Mouse (Mus musculus): ENCODE data around the gene Prkar2a. TPM values are rescaled to one million over a fixed set of nuclear protein-coding genes. Genes with fewer than 3 reads are reported as not detected.
"Not testable (repeated sequence)": the region's sequence is repeated elsewhere in the genome, so short reads cannot be mapped to it uniquely, and the experiment has no call there.

The Prkar2a gene
- polyA plus RNA-seq (2012; rRNA removed) = 21.9 and 23.3 TPM in 2 replicates

DNA sequence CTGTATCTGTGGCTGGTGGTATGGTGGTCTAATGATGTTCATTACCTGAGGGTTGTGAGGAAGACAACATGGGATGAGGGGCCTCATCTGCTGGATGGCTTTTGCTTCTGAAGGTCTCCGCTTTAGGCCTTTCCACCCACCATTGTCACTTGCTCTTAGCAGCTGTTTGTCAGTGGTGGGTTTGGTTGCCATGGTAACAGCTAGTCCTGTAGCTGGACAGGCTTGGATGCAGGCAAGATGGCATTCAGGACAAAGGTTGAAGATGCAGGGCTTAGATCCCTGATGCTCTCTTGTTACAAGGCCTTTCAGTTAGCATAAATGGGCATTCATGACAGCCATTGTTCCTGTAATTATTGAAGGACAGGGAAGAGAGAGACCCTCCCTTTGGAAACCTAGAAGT, at the start of gene Prkar2a:
TSS of gene Prkar2a (plus strand) at position 209 of the 400 bp plus-strand sequence.
- no peak for DNase-seq (ENCODE audit: extremely low spot score in 1 of 2, low spot score in 1 of 2)

DNA sequence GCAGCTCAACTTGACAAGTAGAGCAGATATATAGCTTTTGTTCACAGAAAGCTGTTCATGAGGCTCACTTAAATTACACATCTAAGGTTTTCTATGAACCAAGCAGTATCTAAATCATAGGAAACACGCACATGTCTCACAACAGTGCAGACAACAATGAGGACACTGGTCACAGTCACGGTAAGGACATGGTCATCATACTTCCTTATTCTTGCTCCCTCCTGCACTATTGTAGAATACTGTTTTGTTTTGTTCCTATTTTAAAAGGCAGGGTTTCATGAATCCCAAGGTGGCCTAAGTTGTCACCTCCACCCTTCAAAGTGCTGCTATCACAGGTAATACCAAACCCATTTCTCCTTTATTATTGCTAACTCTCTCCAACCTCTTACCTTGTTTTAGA, 49.3 kb upstream of the Prkar2a start:
- no peak for DNase-seq (ENCODE audit: extremely low spot score in 1 of 2, low spot score in 1 of 2)

DNA sequence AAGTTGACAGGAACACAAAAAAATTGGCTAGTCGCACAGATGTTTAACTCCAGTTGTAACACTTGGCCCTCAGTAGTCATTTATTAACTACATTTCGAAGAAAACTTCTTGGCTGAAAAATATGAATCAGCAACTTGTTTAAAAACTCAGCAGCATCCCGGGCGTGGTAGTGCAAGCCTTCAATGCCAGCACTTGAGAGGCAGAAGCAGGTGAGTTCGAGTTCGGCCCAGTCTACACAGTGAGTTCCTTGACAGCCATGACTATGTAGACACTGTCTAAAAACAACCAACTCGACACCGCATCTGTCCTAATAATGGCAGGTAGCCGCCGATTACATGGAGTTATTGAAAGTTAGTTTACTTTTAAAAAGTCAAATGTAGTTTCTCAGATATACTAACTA, 40.9 kb upstream of the Prkar2a start:
- DNase-seq (ENCODE audit: extremely low spot score in 1 of 2, low spot score in 1 of 2) = no peak

DNA sequence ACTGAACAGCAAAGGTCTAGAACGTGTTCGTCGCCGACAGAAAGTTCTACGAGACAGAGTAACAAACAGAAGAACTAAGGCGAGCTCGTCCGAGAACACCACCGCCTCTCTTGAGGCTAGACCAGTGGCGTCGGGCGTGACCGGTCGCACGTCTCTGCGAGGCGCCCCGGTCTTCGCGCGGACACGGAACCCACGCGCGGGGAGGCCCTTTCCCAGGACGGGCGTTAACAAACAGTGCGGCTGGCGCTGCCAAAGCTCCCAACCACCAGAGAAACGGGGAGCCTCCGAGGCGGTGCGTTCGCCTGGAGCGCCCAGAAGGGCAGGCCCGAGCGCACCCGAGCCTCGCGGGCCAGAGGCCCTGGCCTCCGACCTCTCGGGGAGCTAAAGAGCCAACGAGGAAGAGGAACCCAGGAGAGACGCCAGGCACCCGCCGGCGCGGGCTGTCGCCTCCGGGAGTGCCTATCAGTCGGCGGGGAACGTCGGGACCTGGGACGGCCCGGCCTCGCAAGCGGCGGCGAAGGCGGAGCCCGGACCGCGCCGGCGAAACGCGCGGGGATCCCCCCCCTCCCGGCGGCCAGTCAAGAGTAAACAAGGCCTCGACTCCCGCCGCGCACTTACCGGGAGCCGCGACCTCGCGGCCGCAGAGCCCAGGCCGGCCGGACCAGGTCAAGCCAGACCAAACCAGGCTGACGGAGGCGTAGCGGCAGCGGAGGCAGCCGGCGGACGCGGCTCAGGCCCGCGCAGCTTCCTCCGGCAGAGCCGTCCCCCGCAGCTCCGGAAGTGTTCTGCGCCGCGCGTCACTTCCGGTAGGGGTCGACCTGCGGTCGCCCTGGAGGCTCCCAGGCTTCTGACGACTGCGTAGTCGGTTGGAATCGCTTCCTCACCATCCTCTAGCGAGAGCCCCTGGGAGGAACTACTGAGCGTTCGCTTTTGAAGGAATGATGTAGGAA, 40.2 kb upstream of the Prkar2a start, which contains the start of gene Arih2:
TSS of gene Arih2 (minus strand) at position 776 of the 950 bp plus-strand sequence.
- peak; percentile 77 to 92 for DNase-seq (ENCODE audit: extremely low spot score in 1 of 2, low spot score in 1 of 2)

DNA sequence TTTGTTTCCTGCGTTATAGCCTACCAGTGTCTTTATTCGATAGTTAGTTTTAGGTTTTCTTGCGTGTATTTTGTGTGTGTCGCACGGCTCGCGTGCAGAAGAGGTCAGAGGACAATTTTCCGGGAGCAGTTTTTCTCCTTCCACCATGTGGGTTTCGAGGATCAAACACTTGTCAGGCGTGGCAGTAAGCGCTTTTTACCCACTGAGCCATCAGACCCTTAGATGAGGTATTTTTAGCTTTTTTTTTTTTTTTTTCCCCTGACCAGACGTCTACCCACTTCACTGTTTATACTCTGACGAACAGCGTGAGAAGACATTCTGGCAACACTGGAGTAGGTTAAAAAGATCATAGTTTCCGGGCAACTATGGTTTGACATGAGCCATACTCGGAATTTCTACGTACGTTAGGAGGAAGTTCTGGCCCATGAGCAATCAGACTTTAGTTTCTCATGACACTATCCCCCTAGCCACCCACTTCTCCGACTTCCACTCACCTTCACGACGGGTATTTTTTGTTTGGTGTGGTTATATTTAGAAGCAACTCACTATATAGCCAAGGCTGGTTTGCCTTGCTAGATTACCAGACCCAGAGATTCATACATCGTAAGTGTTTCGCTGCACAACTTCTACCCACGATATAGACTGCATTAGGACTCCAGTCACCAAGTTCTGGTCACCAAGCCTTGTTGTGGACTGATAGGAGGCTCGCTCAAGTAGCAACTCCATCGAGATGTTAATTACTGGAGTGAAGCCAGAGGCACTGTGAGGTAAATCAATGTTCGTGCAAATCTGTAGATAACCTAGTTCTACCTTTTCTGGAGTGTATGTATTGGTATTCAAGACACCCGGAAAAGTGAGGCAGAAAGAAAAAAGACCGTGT, 39.3 kb upstream of the Prkar2a start:
- DNase-seq (ENCODE audit: extremely low spot score in 1 of 2, low spot score in 1 of 2) = no peak

DNA sequence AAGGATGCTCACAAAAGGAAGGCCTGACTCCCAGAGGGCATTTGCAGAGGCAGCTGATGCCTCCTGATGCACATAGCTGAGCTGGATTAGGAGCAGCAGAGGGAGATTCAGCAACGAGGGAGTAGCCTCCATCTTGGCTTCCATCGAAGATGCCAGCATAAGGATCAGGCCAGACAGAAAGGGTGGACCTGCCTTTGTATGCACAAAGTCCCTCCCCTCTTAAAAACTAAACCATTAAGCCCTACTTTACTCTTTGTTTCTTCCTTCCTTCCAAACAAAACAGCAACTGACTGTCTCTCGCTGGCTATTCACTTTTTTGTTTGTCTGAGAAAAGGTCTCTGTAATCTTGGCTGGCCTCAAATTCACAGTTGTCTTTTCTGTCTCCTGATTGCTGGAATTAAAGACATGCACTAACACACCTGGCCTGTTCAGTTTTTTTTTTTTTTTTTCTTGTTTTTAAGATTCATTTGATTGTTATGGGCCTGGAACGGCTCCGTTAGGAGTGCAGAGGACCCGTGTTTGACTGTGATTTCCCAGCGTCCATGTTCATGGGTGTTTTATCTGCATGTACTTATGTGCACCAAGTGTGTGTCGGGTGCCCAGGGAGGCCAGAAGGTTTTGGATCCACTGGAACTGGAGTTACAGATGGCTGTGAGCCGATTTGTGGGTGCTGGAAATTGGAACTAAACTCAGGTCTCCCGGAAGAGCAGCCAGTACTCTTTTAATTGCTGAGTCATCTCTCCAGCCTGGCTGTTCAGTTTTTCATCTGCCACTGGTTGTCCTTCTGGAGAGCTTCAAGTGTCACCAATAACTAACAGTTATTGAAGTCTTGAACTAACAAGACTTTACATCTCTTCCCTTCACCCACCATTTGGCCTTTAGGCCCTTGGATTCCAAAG, 34.3 kb upstream of the Prkar2a start:
- no peak for DNase-seq (ENCODE audit: extremely low spot score in 1 of 2, low spot score in 1 of 2)

DNA sequence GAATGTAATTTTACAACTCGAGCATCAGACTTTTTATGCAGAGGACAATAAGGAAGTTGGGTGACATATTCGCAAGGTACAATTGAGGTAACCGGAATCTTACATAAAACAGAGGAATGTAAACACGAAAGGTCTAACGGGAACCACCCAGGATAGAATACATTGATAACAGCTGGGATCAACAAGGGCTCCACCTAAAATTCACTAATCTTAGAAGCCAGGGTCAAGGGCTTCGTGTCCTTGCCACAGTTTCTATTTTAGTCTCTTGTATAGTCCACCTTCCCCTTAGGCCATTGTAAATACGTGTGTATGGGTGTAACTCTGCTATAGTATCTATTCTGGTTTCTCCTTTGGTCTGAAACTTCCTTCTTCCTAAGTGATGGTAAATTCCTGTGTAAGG, 33.2 kb upstream of the Prkar2a start:
- not testable (repeated sequence) for DNase-seq (ENCODE audit: extremely low spot score in 1 of 2, low spot score in 1 of 2)

DNA sequence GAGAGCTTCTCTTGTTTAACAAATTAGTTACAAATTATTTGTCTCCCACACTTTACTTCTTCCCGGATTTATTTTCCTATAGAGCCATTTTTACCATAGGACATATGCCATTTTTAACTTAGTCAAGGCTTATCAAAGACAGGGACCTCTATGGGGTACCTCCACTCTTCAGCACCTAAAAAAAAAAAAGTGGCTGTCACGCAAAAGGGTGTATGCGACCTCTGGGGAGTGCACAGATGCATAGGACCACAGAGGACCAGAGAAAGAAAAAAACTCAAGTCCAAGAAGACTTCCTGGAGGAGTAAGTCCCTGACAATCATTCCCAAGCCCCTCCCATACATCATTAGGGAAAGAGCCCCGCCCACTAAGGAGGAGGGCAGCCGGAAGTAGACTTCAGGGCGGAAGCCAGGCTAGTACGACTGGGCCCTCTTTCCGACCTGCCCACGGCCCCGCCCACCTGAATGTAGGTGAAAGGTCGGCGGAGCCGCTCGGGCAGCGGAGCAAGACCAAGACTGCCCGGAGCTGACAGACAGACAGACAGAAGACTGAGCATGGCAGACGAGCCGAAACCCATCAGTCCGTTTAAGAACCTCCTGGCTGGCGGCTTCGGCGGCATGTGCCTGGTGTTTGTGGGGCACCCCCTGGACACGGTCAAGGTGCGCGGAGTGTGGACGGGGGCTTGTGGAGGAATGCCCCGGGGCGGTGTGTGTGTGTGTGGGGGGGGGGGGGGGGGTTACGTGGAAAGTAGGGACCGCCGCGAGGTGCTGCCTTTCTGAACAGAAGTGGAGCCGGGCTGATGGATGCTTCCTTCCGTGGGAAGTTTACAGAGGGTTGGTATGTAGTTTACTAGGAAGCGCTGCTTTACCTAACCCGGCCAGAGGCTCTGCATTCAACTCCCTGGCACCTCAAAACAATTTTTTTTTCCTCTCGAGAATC, 27.2 kb upstream of the Prkar2a start, which contains the start of gene Slc25a20:
TSS of gene Slc25a20 (plus strand) at position 412 of the 936 bp plus-strand sequence.
- DNase-seq (ENCODE audit: extremely low spot score in 1 of 2, low spot score in 1 of 2) = peak; percentile 28 to 73

DNA sequence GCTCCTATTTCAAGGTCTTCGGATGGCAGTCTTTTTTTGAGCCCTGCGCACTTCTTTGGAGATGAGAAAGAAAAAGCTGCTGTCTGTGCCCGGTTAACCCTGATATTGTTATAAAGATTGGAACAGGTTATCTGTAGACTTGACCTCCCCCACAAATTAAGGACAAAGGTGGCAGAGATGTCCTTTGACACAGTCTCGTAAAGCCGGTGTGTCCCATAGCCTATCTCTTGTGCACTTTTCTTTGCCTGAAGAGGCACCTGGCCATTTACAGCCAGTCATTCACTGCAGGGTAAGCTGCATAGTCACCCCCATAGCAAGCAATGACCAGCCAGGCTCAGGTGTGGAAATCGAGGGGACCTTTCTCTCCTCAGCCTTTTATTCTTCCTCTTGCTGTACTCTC, 26.5 kb upstream of the Prkar2a start:
- DNase-seq (ENCODE audit: extremely low spot score in 1 of 2, low spot score in 1 of 2) = no peak

DNA sequence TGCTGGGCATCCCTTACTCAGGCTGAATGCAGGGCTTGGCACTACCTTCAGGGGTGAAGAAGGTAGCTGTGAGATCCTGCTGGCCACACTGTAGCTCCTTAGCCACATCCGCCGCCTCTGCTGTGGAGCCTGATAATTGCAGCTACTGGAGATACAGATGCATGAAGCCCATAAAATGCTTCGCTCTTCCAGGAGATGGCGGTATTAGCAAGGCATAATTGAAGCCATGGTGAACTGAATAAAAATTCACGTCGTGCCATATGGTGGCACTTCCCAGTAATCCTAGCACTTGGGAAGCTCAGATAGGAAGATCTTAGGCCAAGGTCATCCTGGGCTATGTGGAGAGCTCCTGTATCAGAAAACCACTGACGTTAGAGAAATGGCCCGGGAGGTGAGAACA, 19.2 kb upstream of the Prkar2a start:
- DNase-seq (ENCODE audit: extremely low spot score in 1 of 2, low spot score in 1 of 2) = no peak

DNA sequence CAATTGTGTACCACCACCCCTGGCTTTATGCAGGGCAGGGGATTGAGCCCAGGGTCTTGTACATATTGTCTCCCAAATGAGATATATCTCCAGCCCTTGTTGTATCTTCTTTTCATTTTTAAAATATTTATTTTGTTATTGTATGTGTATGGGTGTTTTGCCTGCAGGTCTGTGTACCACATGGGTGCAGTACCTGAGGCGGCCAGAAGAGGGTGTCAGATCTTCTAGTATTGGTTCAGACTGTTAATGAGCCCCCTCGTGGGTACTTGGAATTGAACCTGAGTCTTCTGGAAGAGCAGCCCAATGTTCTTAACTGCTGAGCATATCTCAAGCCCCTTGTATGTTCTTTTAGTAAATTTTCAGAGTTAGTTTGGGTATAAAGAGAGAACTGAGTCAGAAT, 16.0 kb upstream of the Prkar2a start:
- DNase-seq (ENCODE audit: extremely low spot score in 1 of 2, low spot score in 1 of 2) = no peak

DNA sequence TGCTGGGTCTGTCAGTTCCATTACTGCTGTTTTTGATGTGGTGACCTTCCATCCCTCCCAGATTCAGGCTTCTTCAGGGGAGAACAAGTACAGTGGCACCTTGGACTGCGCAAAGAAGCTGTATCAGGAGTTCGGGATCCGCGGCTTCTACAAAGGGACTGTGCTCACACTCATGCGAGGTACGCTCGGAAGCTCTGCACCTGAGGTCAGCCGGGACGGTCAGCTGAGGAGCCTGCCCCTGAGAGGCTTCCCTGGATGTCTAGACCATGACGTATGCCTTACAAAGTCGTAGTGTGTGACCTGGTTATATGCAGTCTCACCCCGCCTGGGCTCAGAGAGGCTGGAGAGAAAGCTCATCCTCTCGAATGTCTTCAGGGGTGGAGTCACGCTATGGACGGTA, 9.1 kb upstream of the Prkar2a start:
- DNase-seq (ENCODE audit: extremely low spot score in 1 of 2, low spot score in 1 of 2) = no peak

DNA sequence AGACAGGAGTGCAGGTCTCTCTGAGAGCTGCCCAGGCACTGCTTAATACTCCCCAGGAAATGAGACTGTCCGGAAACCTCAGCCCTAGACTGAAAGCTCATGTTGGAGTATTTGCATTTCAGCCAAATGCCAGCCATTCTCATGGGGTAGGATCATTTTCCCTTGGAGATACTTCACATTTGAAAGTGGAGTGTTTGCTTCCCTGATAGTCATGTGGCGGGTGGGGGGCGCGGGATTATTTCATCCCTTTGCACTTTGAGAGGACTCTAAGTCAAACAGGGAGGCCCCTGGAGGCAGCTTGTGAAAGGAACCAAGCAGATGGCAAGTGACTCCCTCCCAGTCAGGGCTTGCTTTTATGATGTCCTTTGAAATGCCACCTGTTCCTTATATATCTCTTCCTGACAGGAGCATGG, 2.6 kb upstream of the Prkar2a start:
- DNase-seq (ENCODE audit: extremely low spot score in 1 of 2, low spot score in 1 of 2) = no peak

DNA sequence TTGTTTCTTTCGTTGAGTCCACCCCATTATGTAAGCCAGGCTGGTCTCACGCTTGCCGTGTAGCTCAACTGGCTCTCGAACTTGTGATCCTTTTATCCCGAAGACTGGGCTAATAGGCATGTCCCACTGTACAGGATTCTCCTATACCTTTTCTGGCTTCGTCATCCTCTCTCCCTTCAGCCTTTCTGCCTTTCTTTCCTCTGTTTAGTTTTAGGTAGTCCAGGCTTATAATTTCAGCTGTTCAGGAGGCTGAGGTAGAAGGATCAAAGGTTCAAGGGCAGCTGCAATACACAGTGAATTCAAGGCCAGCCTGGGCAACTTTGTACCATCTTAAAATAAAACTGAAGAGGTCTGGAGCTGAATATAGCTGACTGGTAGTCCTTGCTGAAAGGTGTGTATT, 1.9 kb upstream of the Prkar2a start:
- no peak for DNase-seq (ENCODE audit: extremely low spot score in 1 of 2, low spot score in 1 of 2)

DNA sequence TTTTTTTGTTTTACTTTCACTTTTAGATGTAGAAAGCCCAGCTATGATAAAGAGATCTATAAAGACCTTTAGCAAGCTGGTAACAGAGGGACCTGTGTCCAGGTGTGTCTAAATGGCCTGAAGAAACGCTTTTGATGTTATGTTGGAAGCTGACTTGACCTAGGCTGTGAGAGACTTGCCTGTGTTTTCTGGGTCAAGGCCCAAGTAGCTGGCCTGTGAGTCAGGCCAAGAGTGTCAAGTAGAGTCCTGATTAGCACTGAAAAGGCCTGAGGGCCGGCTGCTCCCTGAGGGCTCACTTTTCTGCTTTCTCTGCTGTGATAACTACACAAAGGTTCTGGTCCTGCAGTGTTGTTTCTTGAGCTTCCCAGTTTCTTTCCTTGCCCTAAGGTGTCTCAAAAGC, 1.4 kb upstream of the Prkar2a start:
- DNase-seq (ENCODE audit: extremely low spot score in 1 of 2, low spot score in 1 of 2) = no peak

DNA sequence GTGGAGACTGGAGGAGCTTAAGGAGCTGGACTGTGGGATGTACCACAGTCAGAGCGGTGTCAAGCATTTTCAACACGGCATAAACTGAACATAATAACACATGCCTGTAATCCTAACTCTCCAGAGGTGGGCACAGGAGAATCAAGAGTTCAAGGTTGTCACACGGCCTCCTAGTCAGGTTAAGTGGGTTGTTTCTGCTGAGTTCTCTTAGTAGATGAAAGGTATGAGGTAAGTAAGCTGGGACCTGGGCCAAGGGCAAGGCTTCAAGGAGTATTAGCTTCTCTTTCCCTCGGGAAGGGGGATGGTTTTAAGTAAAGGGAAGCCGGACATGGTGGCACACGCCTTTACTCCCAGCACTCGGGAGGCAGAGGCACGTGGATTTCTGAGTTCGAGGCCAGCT, 663 bp upstream of the Prkar2a start:
- DNase-seq (ENCODE audit: extremely low spot score in 1 of 2, low spot score in 1 of 2) = no peak

DNA sequence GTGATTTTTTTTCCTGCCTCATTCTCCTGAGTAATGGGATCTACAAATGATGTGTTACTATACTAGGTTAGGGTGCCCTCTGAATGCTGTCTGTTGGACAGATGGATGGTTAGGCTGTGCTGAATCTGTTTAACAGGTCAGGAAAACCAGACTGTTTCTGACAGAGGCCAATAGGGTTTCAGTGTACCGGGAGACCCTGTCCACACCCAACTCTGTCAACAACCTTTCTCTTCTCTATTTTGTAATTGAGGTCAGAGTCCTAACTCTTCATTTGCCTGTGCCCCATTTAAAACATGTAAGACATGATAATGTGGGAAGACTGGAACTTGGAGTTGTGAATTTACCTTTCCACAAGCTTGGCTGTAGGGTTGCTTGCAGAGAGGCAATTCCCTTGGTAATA, 879 bp downstream of the Prkar2a start:
- DNase-seq (ENCODE audit: extremely low spot score in 1 of 2, low spot score in 1 of 2) = no peak

DNA sequence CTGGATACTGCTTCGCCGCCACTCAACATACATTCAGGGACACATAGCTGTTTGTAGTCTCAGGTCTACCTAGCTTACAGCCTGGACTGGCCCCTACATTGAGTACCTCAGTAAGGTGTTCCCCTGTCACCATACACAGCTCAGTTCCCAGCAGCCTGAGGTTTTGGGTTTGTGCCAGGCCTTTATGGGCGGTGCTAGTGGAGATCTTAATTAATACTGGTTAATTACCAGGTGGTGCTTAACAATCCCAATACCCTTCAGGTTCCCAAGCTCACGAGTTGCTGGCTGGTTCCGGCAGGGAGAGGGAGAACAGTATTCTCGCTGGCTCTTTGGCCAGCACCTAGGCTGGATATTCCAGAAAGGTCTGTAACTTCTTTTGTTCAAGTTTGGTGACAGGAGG, 1.8 kb downstream of the Prkar2a start:
- DNase-seq (ENCODE audit: extremely low spot score in 1 of 2, low spot score in 1 of 2) = no peak

DNA sequence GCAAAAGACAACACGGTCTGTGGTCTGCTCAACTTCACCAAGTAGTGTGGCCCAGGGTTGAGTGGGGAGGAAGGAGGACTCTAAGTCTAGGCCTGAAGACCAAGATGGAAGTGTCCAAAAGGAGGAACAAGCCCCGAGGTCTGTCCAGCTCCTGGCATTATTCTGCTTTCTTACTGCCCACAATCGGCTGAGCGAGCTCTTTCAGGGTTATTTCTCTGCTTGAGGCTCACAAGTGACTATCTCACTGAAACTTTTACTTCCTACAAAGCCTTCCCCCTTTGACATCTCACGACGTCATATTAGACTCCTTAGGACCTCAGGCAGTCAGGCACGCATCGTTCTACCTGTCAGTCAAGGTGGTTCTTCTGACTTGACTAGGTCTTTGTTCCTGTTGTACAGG, 2.3 kb downstream of the Prkar2a start:
- no peak for DNase-seq (ENCODE audit: extremely low spot score in 1 of 2, low spot score in 1 of 2)
